Mouse (Mus musculus): ENCODE results near the gene Sphk1.

The Sphk1 gene

GRCm38 (mm10) chr11:116575396-116575795 is 44.7 kb downstream of the Sphk1 start:
- in situ Hi-C loops (cut with MboI, MseI), result no loop called here

- in situ Hi-C loops (cut with MboI, MseI), result no loop called here
These were observed 48.6 kb downstream of the Sphk1 start for GRCm38 (mm10) chr11:116579280-116579679.

- in situ Hi-C loops (cut with MboI, MseI), result loop anchor here (10.0 kb wide), 1 partner anchor 1835 kb away; the partner anchor contains the start of gene Cant1
These were observed 49.4 kb downstream of the Sphk1 start for GRCm38 (mm10) chr11:116580031-116580652.

GRCm38 (mm10) chr11:116580711-116581375 is 50.1 kb downstream of the Sphk1 start:
- in situ Hi-C loops (cut with MboI, MseI), result loop anchor here (10.0 kb wide), 1 partner anchor 1834 kb away; the partner anchor contains the start of gene Cant1

- in situ Hi-C loops (cut with MboI, MseI), result loop anchor here (10.0 kb wide), 1 partner anchor 1833 kb away; the partner anchor contains the start of gene Cant1
These were observed 50.7 kb downstream of the Sphk1 start, which contains the start of gene Ube2o for GRCm38 (mm10) chr11:116581376-116581814. TSS of gene Ube2o (minus strand) at chr11:116581447.

- in situ Hi-C loops (cut with MboI, MseI), result loop anchor here (10.0 kb wide), 1 partner anchor 1829 kb away; the partner anchor contains the start of gene Cant1
These were observed 55.0 kb downstream of the Sphk1 start for GRCm38 (mm10) chr11:116585682-116586081.
